Mouse (Mus musculus): ENCODE data around the gene Dkkl1. TPM values are rescaled to one million over a fixed set of nuclear protein-coding genes. Genes with fewer than 3 reads are reported as not detected.
A peak's percentile ranks its signal among the peaks of the same experiment; 100 is the strongest.

Gene Dkkl1
- total and polyA plus RNA-seq, 2 experiments: 0.21 TPM; not detected in 1

GRCm38 (mm10) chr7:45241389-45241749 lies 29.4 kb upstream of the Dkkl1 start:
- Histone ChIP-seq H3K27me3 (ENCODE audit: control insufficient read depth, insufficient read depth, low read length) (no peaks in the 10 kb centered on the region), H3K4me3 (ENCODE audit: insufficient read depth, low read depth, low read length) (no peak overlapping the region), H3K27ac (replicated peaks; ENCODE audit: insufficient read depth, low read depth, low read length) (no peak overlapping the region), H3K9ac (ENCODE audit: low read depth, low read length) (no peak overlapping the region), H3K79me2 (ENCODE audit: control insufficient read depth, insufficient read depth, low read length) (no peaks in the 10 kb centered on the region), H3K4me1 (ENCODE audit: control insufficient read depth, insufficient read depth, low read length) (no peaks in the 10 kb centered on the region), H3K36me3 (ENCODE audit: control insufficient read depth, insufficient read depth, low read length) (no peaks in the 10 kb centered on the region)
- peak; percentile 27 for DNase-seq (ENCODE audit: extremely low read depth, low read depth, low spot score)
- 89% methylated on average over 6 of the region's 6 CpGs for WGBS
- TF ChIP-seq POLR2A (IDR thresholded peaks at IDR 0.05; ENCODE audit: extremely low read depth, insufficient read depth, low read length) (no peak), CTCF (IDR thresholded peaks at IDR 0.05; ENCODE audit: low read depth, low read length) (no peak)

GRCm38 (mm10) chr7:45240633-45241388 lies 28.9 kb upstream of the Dkkl1 start, which contains the start of gene Slc6a16:
Slc6a16 (plus strand) TSS chr7:45241085.
- Histone ChIP-seq H3K9ac (ENCODE audit: low read depth, low read length) (no peak within 1 kb of the TSS), H3K27ac (replicated peaks; ENCODE audit: insufficient read depth, low read depth, low read length) (no peak within 1 kb of the TSS), H3K27me3 (ENCODE audit: control insufficient read depth, insufficient read depth, low read length) (no peaks in the 10 kb centered on the region), H3K36me3 (ENCODE audit: control insufficient read depth, insufficient read depth, low read length) (no peaks in the 10 kb centered on the region), H3K4me3 (ENCODE audit: insufficient read depth, low read depth, low read length) (no peak within 1 kb of the TSS; the same call in 1 of the 2 replicates), H3K4me1 (ENCODE audit: control insufficient read depth, insufficient read depth, low read length) (no peaks in the 10 kb centered on the region), H3K79me2 (ENCODE audit: control insufficient read depth, insufficient read depth, low read length) (no peaks in the 10 kb centered on the region)
- WGBS: 38% methylated on average over 53 of the region's 53 CpGs
- DNase-seq (ENCODE audit: extremely low read depth, low read depth, low spot score): no peak
- TF ChIP-seq CTCF (IDR thresholded peaks at IDR 0.05; ENCODE audit: low read depth, low read length): no peak
- no peak for TF ChIP-seq POLR2A (IDR thresholded peaks at IDR 0.05; ENCODE audit: extremely low read depth, insufficient read depth, low read length)

- Histone ChIP-seq H3K27ac (replicated peaks; ENCODE audit: insufficient read depth, low read depth, low read length) (no peak overlapping the region), H3K79me2 (ENCODE audit: control insufficient read depth, insufficient read depth, low read length) (no peaks in the 10 kb centered on the region), H3K9ac (ENCODE audit: low read depth, low read length) (no peak overlapping the region), H3K4me1 (ENCODE audit: control insufficient read depth, insufficient read depth, low read length) (no peaks in the 10 kb centered on the region), H3K27me3 (ENCODE audit: control insufficient read depth, insufficient read depth, low read length) (no peaks in the 10 kb centered on the region), H3K36me3 (ENCODE audit: control insufficient read depth, insufficient read depth, low read length) (no peaks in the 10 kb centered on the region), H3K4me3 (ENCODE audit: insufficient read depth, low read depth, low read length) (no peak overlapping the region)
- no peak for DNase-seq (ENCODE audit: extremely low read depth, low read depth, low spot score)
- TF ChIP-seq CTCF (IDR thresholded peaks at IDR 0.05; ENCODE audit: low read depth, low read length) (no peak), POLR2A (IDR thresholded peaks at IDR 0.05; ENCODE audit: extremely low read depth, insufficient read depth, low read length) (no peak)
- WGBS: 96% methylated on average over 7 of the region's 7 CpGs
Observed at GRCm38 (mm10) chr7:45240109-45240508, 28.2 kb upstream of the Dkkl1 start.

- 44% methylated on average over 20 of the region's 20 CpGs for WGBS
- TF ChIP-seq POLR2A (IDR thresholded peaks at IDR 0.05; ENCODE audit: extremely low read depth, insufficient read depth, low read length) (no peak), CTCF (IDR thresholded peaks at IDR 0.05; ENCODE audit: low read depth, low read length) (no peak)
- DNase-seq (ENCODE audit: extremely low read depth, low read depth, low spot score): no peak
- no peak within 1 kb of the TSS; the same call in none of the 2 replicates for H3K4me3 ChIP-seq (ENCODE audit: insufficient read depth, low read depth, low read length)
- peaks cover 4% of the 10 kb centered on the region; the same call in 1 of the 2 replicates for H3K4me1 ChIP-seq (ENCODE audit: control insufficient read depth, insufficient read depth, low read length)
- no peaks in the 10 kb centered on the region for H3K36me3 ChIP-seq (ENCODE audit: control insufficient read depth, insufficient read depth, low read length)
- no peaks in the 10 kb centered on the region for H3K79me2 ChIP-seq (ENCODE audit: control insufficient read depth, insufficient read depth, low read length)
- peaks cover 4% of the 10 kb centered on the region; the same call in 1 of the 2 replicates for H3K27me3 ChIP-seq (ENCODE audit: control insufficient read depth, insufficient read depth, low read length)
- H3K27ac ChIP-seq (replicated peaks; ENCODE audit: insufficient read depth, low read depth, low read length): 0 out of 2 replicates have a peak within 1 kb of the TSS, but pooled peaks have one; percentile 12
- 0 out of 2 replicates have a peak within 1 kb of the TSS, but pooled peaks have one; percentile 43 for H3K9ac ChIP-seq (ENCODE audit: low read depth, low read length)
Observed at GRCm38 (mm10) chr7:45238723-45239496, 27.0 kb upstream of the Dkkl1 start, which contains the start of gene Cd37. Cd37 (minus strand) TSS chr7:45239115.

- H3K79me2 ChIP-seq (ENCODE audit: control insufficient read depth, insufficient read depth, low read length): no peaks in the 10 kb centered on the region
- H3K27me3 ChIP-seq (ENCODE audit: control insufficient read depth, insufficient read depth, low read length): peaks cover 4% of the 10 kb centered on the region; the same call in 1 of the 2 replicates
- TF ChIP-seq POLR2A (IDR thresholded peaks at IDR 0.05; ENCODE audit: extremely low read depth, insufficient read depth, low read length) (no peak), CTCF (IDR thresholded peaks at IDR 0.05; ENCODE audit: low read depth, low read length) (no peak)
- H3K27ac ChIP-seq (replicated peaks; ENCODE audit: insufficient read depth, low read depth, low read length): 0 out of 2 replicates have a peak overlapping the region, but pooled peaks have one; percentile 12
- H3K36me3 ChIP-seq (ENCODE audit: control insufficient read depth, insufficient read depth, low read length): no peaks in the 10 kb centered on the region
- H3K4me1 ChIP-seq (ENCODE audit: control insufficient read depth, insufficient read depth, low read length): peaks cover 4% of the 10 kb centered on the region; the same call in 1 of the 2 replicates
- H3K4me3 ChIP-seq (ENCODE audit: insufficient read depth, low read depth, low read length): no peak overlapping the region; the same call in 1 of the 2 replicates
- WGBS: 76% methylated on average over 17 of the region's 17 CpGs
- 0 out of 2 replicates have a peak overlapping the region, but pooled peaks have one; percentile 43 for H3K9ac ChIP-seq (ENCODE audit: low read depth, low read length)
- peak; percentile 23 for DNase-seq (ENCODE audit: extremely low read depth, low read depth, low spot score)
Observed at GRCm38 (mm10) chr7:45237747-45238699, 26.1 kb upstream of the Dkkl1 start.

All from liver, adult 2 months (tissue).